Mouse (Mus musculus): ENCODE data around the gene Sh3rf1. TPM values are rescaled to one million over a fixed set of nuclear protein-coding genes. Genes with fewer than 3 reads are reported as not detected.

Sh3rf1 gene
- polyA plus RNA-seq, 1 experiment from 2014 or later, result 32.8 TPM

DNA sequence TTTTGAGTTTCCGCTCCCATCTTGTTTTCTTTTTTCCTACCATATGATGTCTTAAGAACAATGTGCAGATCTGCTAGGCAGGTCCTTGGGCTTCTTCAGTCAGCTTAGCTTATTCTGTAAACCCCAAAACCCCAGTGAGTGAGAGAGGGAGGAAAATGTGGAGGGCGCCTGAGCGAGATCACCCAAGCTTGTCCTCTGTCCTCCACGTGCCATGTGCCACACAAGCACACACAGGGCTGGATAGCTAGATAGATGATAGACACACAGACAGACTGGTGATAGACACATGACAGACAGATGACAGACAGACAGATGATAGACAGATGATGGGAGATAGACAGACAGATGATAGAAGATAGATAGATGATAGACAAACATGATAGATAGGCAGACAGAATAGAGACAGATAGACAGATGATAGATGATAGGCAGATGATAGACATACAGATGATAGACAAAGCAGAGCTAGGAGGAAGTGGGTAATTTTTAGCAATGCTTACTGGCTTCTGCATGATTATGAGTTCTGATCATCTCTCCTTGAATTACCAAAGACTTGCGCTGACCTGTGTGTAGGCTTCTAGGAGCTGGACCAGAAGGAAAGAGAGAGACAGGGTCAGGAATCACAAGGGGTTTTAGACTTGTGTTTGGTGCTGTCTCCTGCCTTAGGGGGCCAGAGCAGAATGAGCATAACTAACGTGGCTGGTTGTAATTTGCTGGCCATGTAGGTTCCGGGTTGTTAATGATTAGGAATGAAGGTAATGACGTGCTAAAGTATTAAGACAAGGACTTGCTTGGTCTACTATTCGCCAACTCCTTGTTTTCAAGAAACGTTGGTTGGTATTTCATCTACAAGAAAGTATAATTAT, 58.9 kb downstream of the Sh3rf1 start:
- 54% methylated on average over 10 of the region's 10 CpGs for WGBS
- H3K4me1 ChIP-seq, result peaks cover 23% of the 10 kb centered on the region
- H3K9ac ChIP-seq (replicated peaks), result no peak overlapping the region
- ATAC-seq (replicated peaks), result no peak; the same call in 1 of the 2 replicates
- no peaks in the 10 kb centered on the region for H3K27me3 ChIP-seq
- H3K4me2 ChIP-seq (replicated peaks), result no peak overlapping the region
- no peak overlapping the region for H3K27ac ChIP-seq (replicated peaks)
- no peaks in the 10 kb centered on the region for H3K9me3 ChIP-seq
- no peak overlapping the region for H3K4me3 ChIP-seq
- H3K36me3 ChIP-seq, result no peaks in the 10 kb centered on the region

- H3K27ac ChIP-seq (replicated peaks), result no peak overlapping the region
- H3K9ac ChIP-seq (replicated peaks), result no peak overlapping the region
- no peak for ATAC-seq (replicated peaks)
- no peak overlapping the region for H3K4me2 ChIP-seq (replicated peaks)
- 13% methylated on average over 12 of the region's 12 CpGs for WGBS
- H3K36me3 ChIP-seq, result no peaks in the 10 kb centered on the region
- H3K9me3 ChIP-seq, result no peaks in the 10 kb centered on the region
- peaks cover 29% of the 10 kb centered on the region for H3K4me1 ChIP-seq
- no peaks in the 10 kb centered on the region for H3K27me3 ChIP-seq
- H3K4me3 ChIP-seq, result no peak overlapping the region
These were observed 59.8 kb downstream of the Sh3rf1 start for GRCm38 (mm10) chr8:61283169-61284081.

DNA sequence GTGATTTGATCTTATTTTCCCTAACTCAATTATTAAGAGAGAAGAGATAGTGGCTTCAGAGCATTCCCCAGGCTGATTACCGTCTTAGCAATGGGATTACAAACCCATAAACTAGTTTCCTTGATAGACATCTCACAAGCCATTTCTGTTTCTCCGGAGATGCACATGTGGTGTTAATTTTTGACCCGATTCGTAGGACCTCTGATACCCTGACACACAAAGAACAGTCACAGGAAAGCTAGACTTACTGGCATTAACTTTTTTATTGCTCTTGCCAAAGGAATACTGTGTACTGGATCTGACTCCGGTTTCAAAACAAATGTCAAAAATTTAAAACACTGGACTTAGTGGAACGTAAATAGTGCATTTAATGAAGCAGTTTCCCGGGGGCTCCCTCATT, 62.2 kb downstream of the Sh3rf1 start:
- Histone ChIP-seq H3K9ac (replicated peaks) (no peak overlapping the region), H3K4me3 (no peak overlapping the region), H3K27ac (replicated peaks) (no peak overlapping the region), H3K36me3 (no peaks in the 10 kb centered on the region), H3K4me2 (replicated peaks) (no peak overlapping the region), H3K27me3 (no peaks in the 10 kb centered on the region), H3K4me1 (peaks cover 34% of the 10 kb centered on the region), H3K9me3 (no peaks in the 10 kb centered on the region)
- WGBS, result 83% methylated on average over 7 of the region's 7 CpGs
- ATAC-seq (replicated peaks), result no peak

- WGBS, result 79% methylated on average over 7 of the region's 7 CpGs
- no peak overlapping the region for H3K9ac ChIP-seq (replicated peaks)
- no peaks in the 10 kb centered on the region for H3K9me3 ChIP-seq
- no peaks in the 10 kb centered on the region for H3K36me3 ChIP-seq
- H3K4me3 ChIP-seq, result no peak overlapping the region
- H3K4me1 ChIP-seq, result peaks cover 34% of the 10 kb centered on the region
- H3K27me3 ChIP-seq, result no peaks in the 10 kb centered on the region
- H3K27ac ChIP-seq (replicated peaks), result no peak overlapping the region
- no peak for ATAC-seq (replicated peaks)
- H3K4me2 ChIP-seq (replicated peaks), result no peak overlapping the region
These were observed 62.7 kb downstream of the Sh3rf1 start for GRCm38 (mm10) chr8:61286394-61286793.

DNA sequence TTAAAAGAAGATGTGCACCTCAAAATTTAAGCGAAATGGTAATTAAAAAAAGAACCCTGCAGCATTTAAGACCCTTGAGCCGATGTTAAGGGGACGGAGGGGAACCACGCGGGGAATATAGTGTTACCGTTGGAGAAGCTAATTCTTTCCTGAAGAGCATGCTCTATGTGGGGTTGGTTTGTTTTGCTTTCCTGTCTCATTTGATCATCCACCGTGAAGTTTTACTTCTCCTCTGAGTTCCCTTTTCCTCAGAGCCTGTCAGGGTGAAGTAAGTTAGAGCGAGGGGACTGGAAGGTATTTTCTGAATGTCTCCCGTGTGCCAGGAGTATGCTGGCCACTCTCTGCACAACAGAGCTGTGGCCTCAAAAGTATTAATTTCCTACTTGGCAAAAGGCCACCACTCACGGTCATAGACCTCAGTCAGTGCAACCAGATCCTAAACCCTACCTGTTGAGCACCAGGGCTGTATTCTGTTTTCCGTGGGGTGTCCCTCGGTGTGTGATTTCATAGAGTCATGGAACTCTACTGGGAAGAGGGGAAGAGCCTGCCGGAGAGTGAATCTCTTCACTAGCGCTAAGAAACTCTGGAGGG, 63.2 kb downstream of the Sh3rf1 start:
- Histone ChIP-seq H3K9ac (replicated peaks) (no peak overlapping the region), H3K27ac (replicated peaks) (no peak overlapping the region), H3K4me1 (peaks cover 34% of the 10 kb centered on the region), H3K4me3 (no peak overlapping the region), H3K9me3 (no peaks in the 10 kb centered on the region), H3K4me2 (replicated peaks) (no peak overlapping the region), H3K36me3 (no peaks in the 10 kb centered on the region), H3K27me3 (no peaks in the 10 kb centered on the region)
- 87% methylated on average over 14 of the region's 14 CpGs for WGBS
- no peak for ATAC-seq (replicated peaks)

DNA sequence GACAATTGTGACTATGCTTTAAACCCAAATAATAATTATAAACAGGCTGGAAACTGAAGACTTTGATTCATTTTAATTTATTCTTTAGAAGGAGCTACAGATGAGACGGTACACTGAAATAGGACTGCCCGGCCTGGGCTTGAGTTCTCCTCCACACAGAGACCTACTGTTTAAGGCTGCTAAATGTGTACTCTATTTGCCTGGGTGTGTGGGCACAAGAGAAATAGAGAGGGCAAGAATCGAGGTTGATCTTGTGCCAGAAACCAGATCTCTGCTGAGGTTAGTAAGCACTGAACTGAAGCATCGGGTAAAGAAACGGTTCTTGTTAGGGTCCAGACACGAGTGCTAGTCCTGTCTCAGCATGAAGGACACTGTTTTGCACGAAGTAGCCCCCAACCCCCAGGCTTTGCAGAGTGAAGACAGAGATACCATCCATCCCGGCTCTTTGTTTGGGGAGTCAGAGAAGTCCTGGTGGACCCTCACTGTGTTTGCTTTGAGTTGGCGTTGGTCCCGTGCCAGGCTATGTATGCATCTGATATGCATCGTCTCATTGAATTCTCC, 64.4 kb downstream of the Sh3rf1 start:
- no peaks in the 10 kb centered on the region for H3K27me3 ChIP-seq
- peak overlapping the region; percentile 42 for H3K27ac ChIP-seq (replicated peaks)
- peak; percentile 62; the same call in 1 of the 2 replicates for ATAC-seq (replicated peaks)
- WGBS, result 50% methylated on average over 11 of the region's 11 CpGs
- H3K4me2 ChIP-seq (replicated peaks), result no peak overlapping the region
- H3K9ac ChIP-seq (replicated peaks), result no peak overlapping the region
- H3K36me3 ChIP-seq, result no peaks in the 10 kb centered on the region
- H3K9me3 ChIP-seq, result no peaks in the 10 kb centered on the region
- H3K4me3 ChIP-seq, result no peak overlapping the region
- H3K4me1 ChIP-seq, result peaks cover 32% of the 10 kb centered on the region

DNA sequence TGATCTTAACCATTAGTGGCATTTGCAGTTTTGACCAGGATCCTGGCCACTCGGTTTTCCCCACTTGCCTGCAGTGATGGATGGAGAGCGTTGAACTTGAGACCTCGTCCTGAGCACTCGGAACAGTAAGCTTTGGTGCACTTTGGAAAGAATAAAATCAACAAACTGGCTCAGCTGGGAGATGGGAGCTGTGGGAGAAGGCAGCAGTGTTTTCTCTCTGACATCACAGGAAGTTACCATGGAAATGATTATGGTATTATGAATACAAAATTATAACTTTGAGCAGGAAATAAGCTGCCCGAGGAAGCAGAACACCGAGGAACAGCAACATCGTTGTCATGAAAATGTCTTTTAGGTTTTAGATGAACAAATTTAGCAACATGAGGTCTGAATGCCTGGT, 65.0 kb downstream of the Sh3rf1 start:
- no peak overlapping the region for H3K4me2 ChIP-seq (replicated peaks)
- no peaks in the 10 kb centered on the region for H3K27me3 ChIP-seq
- H3K36me3 ChIP-seq, result no peaks in the 10 kb centered on the region
- H3K27ac ChIP-seq (replicated peaks), result peak overlapping the region; percentile 42
- ATAC-seq (replicated peaks), result no peak; the same call in 1 of the 2 replicates
- H3K4me1 ChIP-seq, result peaks cover 29% of the 10 kb centered on the region
- no peak overlapping the region for H3K4me3 ChIP-seq
- H3K9ac ChIP-seq (replicated peaks), result no peak overlapping the region
- H3K9me3 ChIP-seq, result no peaks in the 10 kb centered on the region
- WGBS, result 61% methylated on average over 7 of the region's 7 CpGs

GRCm38 (mm10) chr8:61295040-61295439, 71.4 kb downstream of the Sh3rf1 start:
- peaks cover 22% of the 10 kb centered on the region for H3K4me1 ChIP-seq
- H3K4me2 ChIP-seq (replicated peaks), result 0 out of 2 replicates have a peak overlapping the region, but pooled peaks have one; percentile 18
- 58% methylated on average over 4 of the region's 4 CpGs for WGBS
- H3K9me3 ChIP-seq, result no peaks in the 10 kb centered on the region
- H3K9ac ChIP-seq (replicated peaks), result no peak overlapping the region
- H3K27ac ChIP-seq (replicated peaks), result no peak overlapping the region
- no peak for ATAC-seq (replicated peaks)
- H3K27me3 ChIP-seq, result no peaks in the 10 kb centered on the region
- no peaks in the 10 kb centered on the region for H3K36me3 ChIP-seq
- no peak overlapping the region for H3K4me3 ChIP-seq

DNA sequence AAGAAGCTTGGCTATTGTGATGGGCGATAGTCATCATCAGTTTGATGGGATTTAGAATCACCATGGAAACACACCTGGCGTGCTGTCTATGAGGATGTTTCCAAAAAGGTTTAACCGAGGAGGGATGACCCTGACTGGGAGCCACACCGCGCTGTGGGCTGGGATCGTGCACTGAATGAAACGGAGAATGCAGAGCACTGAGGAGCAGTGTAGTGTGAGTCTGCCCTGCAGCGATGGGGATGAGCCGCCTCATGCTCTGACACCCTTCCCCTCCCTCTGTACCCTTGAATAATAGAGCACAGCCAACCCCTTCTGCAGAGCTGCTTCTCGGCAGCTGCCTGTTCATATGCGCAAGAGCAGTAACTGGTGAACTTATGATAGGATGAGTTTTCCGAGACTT, 71.8 kb downstream of the Sh3rf1 start:
- WGBS, result 19% methylated on average over 12 of the region's 12 CpGs
- no peak overlapping the region for H3K4me3 ChIP-seq
- no peak overlapping the region for H3K9ac ChIP-seq (replicated peaks)
- peaks cover 22% of the 10 kb centered on the region for H3K4me1 ChIP-seq
- H3K36me3 ChIP-seq, result no peaks in the 10 kb centered on the region
- peak overlapping the region; percentile 18; the same call in 1 of the 2 replicates for H3K4me2 ChIP-seq (replicated peaks)
- no peaks in the 10 kb centered on the region for H3K27me3 ChIP-seq
- ATAC-seq (replicated peaks), result peak; percentile 76
- no peaks in the 10 kb centered on the region for H3K9me3 ChIP-seq
- no peak overlapping the region for H3K27ac ChIP-seq (replicated peaks)

DNA sequence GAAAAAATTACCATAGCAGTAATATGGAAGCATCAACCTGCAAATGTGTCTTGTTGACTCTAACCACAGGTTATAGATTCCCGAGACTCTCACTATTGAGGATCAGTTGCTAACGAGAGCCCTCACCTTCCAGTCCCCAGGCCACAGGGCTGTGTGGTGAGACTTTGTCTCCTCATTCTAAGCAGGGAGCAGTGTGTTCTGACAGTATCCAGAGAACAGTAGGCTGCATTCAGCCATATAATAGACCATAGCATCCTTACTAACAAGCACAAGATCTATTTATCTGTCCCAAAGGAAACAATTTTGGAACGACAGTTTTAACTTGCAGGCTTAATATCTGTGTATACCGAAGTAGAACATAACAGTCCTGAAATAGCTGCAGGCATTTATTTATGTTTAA, 75.2 kb downstream of the Sh3rf1 start:
- no peak for ATAC-seq (replicated peaks)
- H3K9me3 ChIP-seq, result no peaks in the 10 kb centered on the region
- H3K9ac ChIP-seq (replicated peaks), result no peak overlapping the region
- H3K4me2 ChIP-seq (replicated peaks), result no peak overlapping the region
- 39% methylated on average over 4 of the region's 4 CpGs for WGBS
- H3K4me3 ChIP-seq, result no peak overlapping the region
- no peaks in the 10 kb centered on the region for H3K36me3 ChIP-seq
- H3K27ac ChIP-seq (replicated peaks), result no peak overlapping the region; the same call in 1 of the 2 replicates
- H3K4me1 ChIP-seq, result peaks cover 38% of the 10 kb centered on the region
- H3K27me3 ChIP-seq, result no peaks in the 10 kb centered on the region

DNA sequence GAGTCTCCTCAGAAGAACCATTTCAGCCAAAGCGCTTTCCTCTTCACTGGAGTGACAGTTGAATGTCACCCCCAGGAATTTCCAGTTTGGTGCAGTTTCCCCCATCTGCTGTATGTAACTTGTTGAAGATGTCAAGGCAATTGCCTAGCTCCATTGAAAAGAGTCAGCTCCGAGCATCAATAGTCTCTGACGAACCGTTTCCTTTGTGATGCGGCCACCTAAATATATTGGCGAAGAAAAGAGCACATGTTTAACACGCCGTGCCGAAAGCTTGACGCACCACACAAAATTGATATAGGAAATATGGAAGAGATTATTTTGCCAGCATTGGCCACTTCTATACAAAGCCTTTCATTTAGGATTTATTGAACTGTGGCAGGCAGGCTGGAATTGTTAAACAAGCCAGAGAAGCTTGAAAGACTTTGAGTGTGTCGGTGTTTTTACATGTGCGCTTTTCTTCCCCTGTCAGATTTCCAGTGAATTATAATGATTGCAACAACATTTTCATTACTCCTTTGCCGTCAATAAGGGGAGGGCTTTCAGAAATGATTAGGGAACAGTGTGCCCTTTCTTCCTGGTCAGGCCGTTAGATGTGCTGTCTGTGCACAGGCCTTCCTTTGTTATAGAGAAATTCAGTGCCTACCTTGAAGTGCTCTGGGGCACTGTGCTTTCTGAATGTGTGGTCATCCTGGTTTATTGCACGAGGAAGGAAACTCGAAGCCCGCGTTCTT, 77.8 kb downstream of the Sh3rf1 start:
- peak; percentile 41; the same call in 1 of the 2 replicates for ATAC-seq (replicated peaks)
- Histone ChIP-seq H3K27me3 (no peaks in the 10 kb centered on the region), H3K36me3 (no peaks in the 10 kb centered on the region), H3K27ac (replicated peaks) (peak overlapping the region; percentile 3; the same call in 1 of the 2 replicates), H3K4me3 (no peak overlapping the region), H3K4me2 (replicated peaks) (no peak overlapping the region), H3K9ac (replicated peaks) (no peak overlapping the region), H3K9me3 (no peaks in the 10 kb centered on the region), H3K4me1 (peaks cover 30% of the 10 kb centered on the region)
- WGBS, result 35% methylated on average over 18 of the region's 18 CpGs
